Mouse (Mus musculus) olfactory bulb, adult 2 months (tissue): Measurements from ENCODE around the gene Atp2a2. TPM values are rescaled to one million over a fixed set of nuclear protein-coding genes. Genes with fewer than 3 reads are reported as not detected.

ENCODE experiments used
- H3K27ac ChIP-seq: fragments of 200-500 bp; 2 replicates; pipeline ENCODE4 v1.5.1; 2012; ENCODE audit warnings: low read depth, low read length; ENCODE audit not compliant: insufficient read depth
- H3K4me1 ChIP-seq: fragments of 200-500 bp; 2 replicates; pipeline ENCODE4 v1.6.1; 2012; ENCODE audit warnings: low read length; ENCODE audit not compliant: control insufficient read depth, insufficient read depth
- H3K4me3 ChIP-seq: fragments of 200-500 bp; 2 replicates; pipeline ENCODE4 v1.5.1; 2012; ENCODE audit warnings: mild to moderate bottlenecking, low read depth, low read length, moderate library complexity; ENCODE audit not compliant: insufficient read depth
- CTCF ChIP-seq: fragments of 200-500 bp; IDR thresholded peaks from 2 replicates; pipeline ENCODE4 v1.5.1; 2012; ENCODE audit warnings: low read depth, mild to moderate bottlenecking, low read length, moderate library complexity; ENCODE audit not compliant: insufficient read depth
- POLR2A ChIP-seq: fragments of 200-500 bp; IDR thresholded peaks from 2 replicates; pipeline ENCODE4 v1.6.1; 2012; ENCODE audit warnings: mild to moderate bottlenecking, low read depth, low read length, moderate library complexity; ENCODE audit not compliant: insufficient read depth
- WGBS: fragments of 180-500 bp; shearing (Covaris S2); methylation state at CpG from one replicate; pipeline ENCODE4 v1.1.7; 2018; 5-methylcytosine and 5-hydroxymethylcytosine counted together
- polyA plus RNA-seq: library from polyadenylated mRNA; stranded (reverse); fragments of >200 nt; gene quantifications from 2 replicates; pipeline ENCODE4 v1.2.4, GENCODE M21; 2012; ENCODE audit warnings: low replicate concordance; ENCODE audit not compliant: missing spikeins, insufficient read depth, insufficient read length

Atp2a2 gene
- 113 and 352 TPM in 2 replicates for polyA plus RNA-seq

DNA sequence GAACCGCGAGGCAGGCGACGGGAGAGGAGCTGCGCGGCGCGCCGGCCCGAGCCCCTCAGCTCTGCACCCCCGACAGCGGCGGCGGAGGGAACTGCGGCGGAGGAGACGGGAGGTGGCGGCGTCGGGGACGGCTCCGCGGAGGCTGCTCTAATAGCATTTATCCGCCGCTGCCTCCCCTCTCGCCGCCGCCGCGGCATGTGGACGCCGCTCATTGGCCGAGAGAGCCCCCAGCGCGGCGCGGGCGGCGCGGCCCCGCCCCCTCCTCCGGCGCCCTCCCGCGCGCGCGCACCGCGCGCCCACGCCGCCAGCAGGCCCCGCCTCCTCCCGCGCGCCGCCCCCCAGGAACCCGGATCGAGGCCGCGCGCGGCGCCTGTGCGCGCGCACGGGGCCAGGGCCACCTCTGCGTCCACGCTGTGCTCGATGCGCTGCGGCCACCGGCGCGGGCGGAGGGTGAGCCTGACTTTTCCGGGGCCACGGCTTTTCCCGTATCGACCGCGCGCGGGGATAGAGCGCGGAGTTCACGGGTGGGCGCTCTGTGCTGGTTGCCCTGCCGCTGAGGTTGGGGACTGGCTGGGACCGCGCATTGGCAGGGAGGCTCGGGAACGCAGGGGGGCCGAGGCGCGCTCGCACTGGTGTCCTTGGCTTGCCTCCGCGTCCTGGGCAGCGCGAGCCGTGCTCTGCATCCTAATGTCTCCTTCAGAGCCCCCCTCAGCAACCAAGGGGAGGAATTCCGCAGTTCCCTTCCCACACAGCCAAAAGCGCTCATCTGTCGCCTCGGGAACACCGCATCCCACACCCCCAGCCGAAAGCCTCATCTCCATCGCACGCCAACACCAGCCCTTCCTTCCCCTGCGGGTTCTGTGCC lies at the start of gene Atp2a2:
Gene Atp2a2 (minus strand): TSS at position 149 of the 865 bp plus-strand sequence.
- peaks cover 5% of the 10 kb centered on the region for H3K4me1 ChIP-seq
- peak within 1 kb of the TSS; percentile 85 for H3K4me3 ChIP-seq
- WGBS: 3% methylated on average over 110 of the region's 113 CpGs
- peak within 1 kb of the TSS; percentile 95 for H3K27ac ChIP-seq
- no peak; the same call in 1 of the 2 replicates for TF ChIP-seq CTCF
- TF ChIP-seq POLR2A: peak; percentile 98

GRCm38 (mm10) chr5:122550460-122550859 lies 48.4 kb upstream of the Atp2a2 start:
- H3K4me3 ChIP-seq: no peak overlapping the region
- H3K4me1 ChIP-seq: peaks cover 9% of the 10 kb centered on the region
- whole genome bisulfite sequencing: 79% methylated on average over 8 of the region's 8 CpGs
- no peak for TF ChIP-seq CTCF
- no peak overlapping the region for H3K27ac ChIP-seq

GRCm38 (mm10) chr5:122548671-122549070 lies 46.6 kb upstream of the Atp2a2 start:
- H3K4me3 ChIP-seq: no peak overlapping the region
- WGBS: 45% methylated on average over 6 of the region's 6 CpGs
- H3K27ac ChIP-seq: peak overlapping the region; percentile 25; the same call in 1 of the 2 replicates
- peaks cover 9% of the 10 kb centered on the region for H3K4me1 ChIP-seq
- no peak for TF ChIP-seq CTCF
- no peak for TF ChIP-seq POLR2A

DNA sequence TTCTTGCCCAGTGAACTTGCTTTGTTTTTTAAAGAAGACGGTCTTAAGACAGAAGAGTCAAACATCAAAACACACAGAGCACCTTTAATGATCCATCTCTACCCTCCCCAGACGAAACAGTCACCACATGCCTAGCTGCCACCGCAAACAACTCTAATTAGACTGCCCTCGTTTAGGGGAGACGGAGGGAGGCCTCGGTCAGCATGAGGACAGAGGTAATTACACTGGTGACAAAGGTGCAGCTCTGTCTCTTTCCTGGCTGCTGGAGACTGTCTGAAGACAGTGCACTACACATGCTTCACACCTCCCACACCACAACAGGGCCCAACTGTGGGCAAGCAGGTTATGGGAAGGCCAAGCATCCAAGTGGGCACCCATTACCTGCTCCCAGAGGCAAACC lies 45.8 kb upstream of the Atp2a2 start:
- H3K4me1 ChIP-seq: peaks cover 9% of the 10 kb centered on the region
- no peak for TF ChIP-seq POLR2A
- TF ChIP-seq CTCF: no peak
- whole genome bisulfite sequencing: 42% methylated on average over 6 of the region's 6 CpGs
- no peak overlapping the region for H3K4me3 ChIP-seq
- H3K27ac ChIP-seq: no peak overlapping the region

GRCm38 (mm10) chr5:122547251-122547714 lies 45.3 kb upstream of the Atp2a2 start:
- peak overlapping the region; percentile 16; the same call in 1 of the 2 replicates for H3K27ac ChIP-seq
- peaks cover 9% of the 10 kb centered on the region for H3K4me1 ChIP-seq
- 35% methylated on average over 7 of the region's 7 CpGs for WGBS
- TF ChIP-seq POLR2A (no peak), CTCF (no peak)
- H3K4me3 ChIP-seq: no peak overlapping the region

DNA sequence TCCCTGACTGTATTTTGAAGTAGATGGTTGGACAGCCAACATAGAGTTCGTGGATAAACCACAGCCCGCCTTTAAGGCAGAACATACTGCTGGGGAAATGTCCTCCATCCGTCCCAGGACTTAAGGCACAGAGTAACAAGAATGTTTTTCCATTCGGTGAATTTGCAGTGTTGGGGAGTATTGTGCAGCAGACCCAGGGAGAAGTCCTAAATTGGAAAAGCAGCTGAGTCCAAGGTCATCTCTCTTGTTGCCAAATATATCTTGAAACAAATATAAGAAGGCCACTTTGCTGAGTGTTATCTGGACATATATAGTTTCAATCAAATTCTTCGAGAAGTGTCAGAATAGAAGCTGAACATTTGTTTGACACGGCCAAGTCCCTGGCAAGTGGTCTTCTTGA lies 41.4 kb upstream of the Atp2a2 start:
- no peak for TF ChIP-seq CTCF
- 90% methylated on average over 6 of the region's 6 CpGs for WGBS
- Histone ChIP-seq H3K27ac (no peak overlapping the region), H3K4me1 (peaks cover 7% of the 10 kb centered on the region), H3K4me3 (no peak overlapping the region)

DNA sequence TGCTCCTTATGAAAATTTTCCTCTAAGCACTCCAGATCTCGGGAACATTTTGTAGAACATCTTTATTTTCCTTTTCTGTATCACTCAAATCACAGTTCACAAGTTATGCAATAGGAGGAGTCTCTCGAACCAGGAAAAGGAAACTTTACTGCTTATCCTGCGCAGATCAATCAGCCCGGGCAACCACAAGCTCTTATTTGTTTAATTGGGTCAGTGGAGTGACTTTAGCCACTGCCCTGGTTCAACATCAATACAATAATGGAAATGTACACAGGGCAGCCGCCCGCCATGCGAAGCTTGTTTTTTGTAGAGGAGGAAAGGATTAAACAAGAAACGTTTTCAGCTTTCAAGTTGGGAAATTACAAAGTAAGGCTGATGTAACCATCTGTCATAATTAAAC lies 39.8 kb upstream of the Atp2a2 start:
- 88% methylated on average over 8 of the region's 8 CpGs for WGBS
- Histone ChIP-seq H3K4me3 (no peak overlapping the region), H3K4me1 (no peaks in the 10 kb centered on the region), H3K27ac (no peak overlapping the region)
- TF ChIP-seq POLR2A: no peak
- TF ChIP-seq CTCF: no peak

DNA sequence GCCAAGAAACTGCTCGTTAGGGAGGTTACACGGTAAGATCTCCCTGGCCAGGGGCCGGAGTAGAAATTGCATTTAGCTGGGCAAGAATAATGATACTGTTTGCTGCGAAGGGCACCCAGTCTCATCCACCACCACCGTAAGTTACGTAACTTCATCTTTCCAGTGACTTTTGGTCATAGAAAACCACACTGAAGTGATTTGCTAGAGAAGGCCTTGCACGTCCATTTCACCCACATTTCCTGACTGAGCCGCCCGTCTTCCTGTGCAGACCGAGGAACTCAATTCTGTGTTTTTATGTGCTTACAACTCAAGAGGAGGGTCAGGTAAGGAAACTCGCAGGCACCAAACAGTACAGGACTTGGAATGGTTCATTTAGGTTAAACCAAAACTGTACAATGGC lies 36.1 kb upstream of the Atp2a2 start:
- Histone ChIP-seq H3K4me1 (no peaks in the 10 kb centered on the region), H3K27ac (no peak overlapping the region), H3K4me3 (no peak overlapping the region)
- WGBS: 88% methylated on average over 11 of the region's 11 CpGs
- TF ChIP-seq POLR2A (no peak), CTCF (no peak)

DNA sequence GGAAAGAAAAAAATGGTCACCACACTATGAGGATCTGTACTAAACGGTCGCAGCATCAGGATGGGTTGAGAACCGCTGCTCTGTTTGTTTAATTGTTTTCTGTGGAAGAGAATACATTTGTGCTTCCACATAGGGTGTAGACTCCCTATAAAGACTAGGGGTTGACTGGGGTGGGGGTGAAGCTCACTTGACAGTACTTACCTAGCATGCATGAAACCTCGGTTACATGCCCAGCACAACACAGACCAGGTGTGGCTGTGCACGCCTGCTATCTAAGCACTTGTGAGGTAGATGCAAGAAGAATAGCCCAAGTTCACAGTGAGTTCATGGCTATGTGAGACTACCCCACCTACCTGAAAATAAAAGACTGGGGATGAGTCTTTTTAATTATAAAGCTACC lies 35.6 kb upstream of the Atp2a2 start:
- no peak overlapping the region for H3K4me3 ChIP-seq
- H3K27ac ChIP-seq: no peak overlapping the region
- no peaks in the 10 kb centered on the region for H3K4me1 ChIP-seq
- TF ChIP-seq CTCF (no peak), POLR2A (no peak)
- WGBS: 96% methylated on average over 5 of the region's 5 CpGs
